11 mouse cellular contexts compared by ENCODE assay signal in the genomic region with DNA sequence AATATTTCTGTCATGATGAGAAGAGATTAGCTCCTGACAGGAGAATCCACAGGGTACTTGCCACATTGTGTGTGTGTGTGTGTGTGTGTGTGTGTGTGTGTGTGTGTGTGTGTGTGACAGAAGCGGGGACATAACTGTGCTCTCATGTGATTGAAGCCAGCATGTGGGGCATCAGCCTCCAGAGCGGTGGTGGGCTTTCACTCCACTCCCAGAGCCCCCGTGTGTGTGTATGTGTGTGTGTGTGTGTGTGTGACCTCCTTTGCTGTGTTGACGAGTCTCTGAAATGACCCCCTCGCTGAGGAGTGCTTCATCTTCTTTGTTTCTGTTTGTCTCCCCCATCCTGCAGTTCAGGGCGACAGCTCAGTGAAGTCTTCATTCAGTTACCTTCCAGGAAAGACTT.
DNase-seq lines count a peak whose midpoint lies in the region; ATAC-seq and TF ChIP-seq lines count a peak whose summit lies in the region.
"Had no signal": no experiment of that assay in that cellular context is flagged by ENCODE, and none has a peak within 500 bp of the region (broad histone marks: within the 10 kb centered on the region; RNA-seq: fewer than 3 reads in every experiment).

No protein-coding gene starts in this region.

- peak; percentile 67 for ATAC-seq in forebrain, postnatal 0 days
- peak; percentile 71 for ATAC-seq in midbrain, embryonic 11.5 days (ENCODE audit: low FRiP score)
- no peak for ATAC-seq in intestine, embryonic 16.5 days

- no peak for TF ChIP-seq CTCF in layer of hippocampus, adult 2 months (conservative IDR thresholded peaks at IDR 0.05)
- TF ChIP-seq CTCF in forebrain, postnatal 0 days (IDR thresholded peaks at IDR 0.05; ENCODE audit: low read depth): no peak

- H3K9me3 ChIP-seq in forebrain, postnatal 0 days (ENCODE audit: low read length): no peaks in the 10 kb centered on the region
- no peaks in the 10 kb centered on the region for H3K9me3 ChIP-seq in midbrain, embryonic 11.5 days (ENCODE audit: control insufficient read depth, low read length)
- H3K9me3 ChIP-seq in intestine, embryonic 16.5 days (ENCODE audit: control insufficient read depth, low read length): no peaks in the 10 kb centered on the region
- H3K9me3 ChIP-seq: stomach, embryonic 15.5 days had no signal

- no peak for DNase-seq in layer of hippocampus, adult 2 months (ENCODE audit: low spot score in 2 of 2)
- DNase-seq in layer of hippocampus, adult 9-11 months: no peak
- DNase-seq in forebrain, postnatal 0 days: no peak
- DNase-seq in midbrain, embryonic 11.5 days (ENCODE audit: low spot score, missing footprints): peak; percentile 92
- peak; percentile 77 for DNase-seq in retina, postnatal 1 day
- DNase-seq in urinary bladder, postnatal 14 days (ENCODE audit: low spot score): no peak
- DNase-seq in urinary bladder, adult 18-20 months (ENCODE audit: low spot score in 2 of 2): no peak
- DNase-seq: B cell, adult 2 months; cerebellum, postnatal 36 days had no signal

- peaks cover 29% of the 10 kb centered on the region for H3K36me3 ChIP-seq in forebrain, postnatal 0 days (ENCODE audit: insufficient read depth)
- H3K36me3 ChIP-seq in midbrain, embryonic 11.5 days (ENCODE audit: control insufficient read depth, insufficient read depth, low read length): no peaks in the 10 kb centered on the region
- no peaks in the 10 kb centered on the region for H3K36me3 ChIP-seq in intestine, embryonic 16.5 days (ENCODE audit: control insufficient read depth, insufficient read depth, low read length)

- peak overlapping the region; percentile 56 for H3K9ac ChIP-seq in forebrain, postnatal 0 days
- peak overlapping the region; percentile 50 for H3K9ac ChIP-seq in midbrain, embryonic 11.5 days (ENCODE audit: low read length)
- H3K9ac ChIP-seq in intestine, embryonic 16.5 days (ENCODE audit: low read depth, low read length): no peak overlapping the region
- H3K9ac ChIP-seq: stomach, embryonic 15.5 days had no signal

- H3K27me3 ChIP-seq in forebrain, postnatal 0 days (ENCODE audit: insufficient read depth, low read length): no peaks in the 10 kb centered on the region
- no peaks in the 10 kb centered on the region for H3K27me3 ChIP-seq in midbrain, embryonic 11.5 days (ENCODE audit: control insufficient read depth, insufficient read depth, low read length)
- no peaks in the 10 kb centered on the region for H3K27me3 ChIP-seq in intestine, embryonic 16.5 days (replicated peaks; ENCODE audit: control insufficient read depth, insufficient read depth, low read length)
- H3K27me3 ChIP-seq: stomach, embryonic 15.5 days had no signal

- peaks cover 14% of the 10 kb centered on the region for H3K4me1 ChIP-seq in forebrain, postnatal 0 days (ENCODE audit: insufficient read depth)
- peaks cover 26% of the 10 kb centered on the region for H3K4me1 ChIP-seq in midbrain, embryonic 11.5 days (ENCODE audit: control insufficient read depth, insufficient read depth, low read length)
- no peaks in the 10 kb centered on the region for H3K4me1 ChIP-seq in intestine, embryonic 16.5 days (ENCODE audit: control insufficient read depth, insufficient read depth, low read length)
- H3K4me1 ChIP-seq: stomach, embryonic 15.5 days had no signal

- H3K4me2 ChIP-seq in forebrain, postnatal 0 days (ENCODE audit: low read depth): peak overlapping the region; percentile 48
- peak overlapping the region; percentile 42; the same call in 1 of the 2 replicates for H3K4me2 ChIP-seq in midbrain, embryonic 11.5 days
- H3K4me2 ChIP-seq in intestine, embryonic 16.5 days (ENCODE audit: low read depth, low read length): no peak overlapping the region
- H3K4me2 ChIP-seq: stomach, embryonic 15.5 days had no signal

- H3K27ac ChIP-seq in layer of hippocampus, adult 2 months: peak overlapping the region; percentile 96
- peak overlapping the region; percentile 97 for H3K27ac ChIP-seq in forebrain, postnatal 0 days (ENCODE audit: low read depth, low read length)
- peak overlapping the region; percentile 90 for H3K27ac ChIP-seq in midbrain, embryonic 11.5 days (ENCODE audit: low read depth, low read length)
- no peak overlapping the region for H3K27ac ChIP-seq in intestine, embryonic 16.5 days (ENCODE audit: low read length)
- H3K27ac ChIP-seq: stomach, embryonic 15.5 days had no signal

- 13% methylated on average over 6 of the region's 6 CpGs for WGBS in forebrain, postnatal 0 days
- 28% methylated on average over 6 of the region's 6 CpGs for WGBS in midbrain, embryonic 11.5 days
- WGBS in intestine, embryonic 16.5 days: 63% methylated on average over 6 of the region's 6 CpGs

- H3K4me3 ChIP-seq in layer of hippocampus, adult 2 months: peak overlapping the region; percentile 15; the same call in 1 of the 2 replicates
- no peak overlapping the region for H3K4me3 ChIP-seq in forebrain, postnatal 0 days (ENCODE audit: low read depth, low read length)
- H3K4me3 ChIP-seq in midbrain, embryonic 11.5 days (ENCODE audit: low read depth, low read length): no peak overlapping the region
- no peak overlapping the region for H3K4me3 ChIP-seq in intestine, embryonic 16.5 days (ENCODE audit: low read length)
- H3K4me3 ChIP-seq: stomach, embryonic 15.5 days had no signal

Comparison
In these comparisons a context has a peak if more than half of its experiments do, and no peak if none do; other contexts are left out.
1. DNase-seq: peak in midbrain, embryonic 11.5 days (single experiment) and retina, postnatal 1 day (single experiment); none in layer of hippocampus, adult 2 months (0 of 2), layer of hippocampus, adult 9-11 months (single experiment), forebrain, postnatal 0 days (single experiment), urinary bladder, postnatal 14 days (single experiment) and urinary bladder, adult 18-20 months (0 of 2).